Mouse (Mus musculus) midbrain, embryonic 16.5 days (tissue): ENCODE measurements around the gene Stoml2. TPM values are rescaled to one million over a fixed set of nuclear protein-coding genes. Genes with fewer than 3 reads are reported as not detected.

Source experiments
- ATAC-seq: fragments of 200-750 bp; cut with Nextera tagmentation; 2 replicates; pipeline ENCODE4 v1.8.0; 2017; ENCODE audit warnings: moderate TSS enrichment
- H3K27ac ChIP-seq: fragments of 300-500 bp; sonication (generic); 2 replicates; pipeline ENCODE4 v1.5.1; 2014; ENCODE audit warnings: mild to moderate bottlenecking, low read length, mixed read lengths
- H3K27me3 ChIP-seq: fragments of 300-500 bp; sonication (generic); 2 replicates; pipeline ENCODE4 v1.6.1; 2014; ENCODE audit warnings: low read depth, low read length, mixed read lengths; ENCODE audit not compliant: control insufficient read depth, insufficient read depth
- H3K36me3 ChIP-seq: fragments of 300-500 bp; sonication (generic); 2 replicates; pipeline ENCODE4 v1.6.1; 2014; ENCODE audit warnings: mild to moderate bottlenecking, low read length, moderate library complexity, mixed read lengths; ENCODE audit not compliant: control insufficient read depth, insufficient read depth
- H3K4me1 ChIP-seq: fragments of 300-500 bp; sonication (generic); 2 replicates; pipeline ENCODE4 v1.6.1; 2014; ENCODE audit warnings: mild to moderate bottlenecking, low read length, mixed read lengths; ENCODE audit not compliant: control insufficient read depth, insufficient read depth
- H3K4me2 ChIP-seq: fragments of 300-500 bp; sonication (generic); 2 replicates; pipeline ENCODE4 v1.6.1; 2014; ENCODE audit warnings: mild to moderate bottlenecking, low read length, mixed read lengths
- H3K4me3 ChIP-seq: fragments of 300-500 bp; sonication (generic); 2 replicates; pipeline ENCODE4 v1.5.1; 2014; ENCODE audit warnings: low read depth, mild to moderate bottlenecking, low read length, moderate library complexity, mixed read lengths
- H3K9ac ChIP-seq: fragments of 300-500 bp; sonication (generic); 2 replicates; pipeline ENCODE4 v1.6.1; 2014; ENCODE audit warnings: low read depth, low read length, mixed read lengths
- H3K9me3 ChIP-seq: fragments of 300-500 bp; sonication (generic); replicated peaks from 2 replicates; pipeline ENCODE4 v1.6.1; 2014; ENCODE audit warnings: mild to moderate bottlenecking, low read length, mixed read lengths; ENCODE audit not compliant: control insufficient read depth, poor library complexity, severe bottlenecking
- WGBS: fragments of 180-500 bp; shearing (Covaris S2); extraction: QIAGEN DNeasy Blood & Tissue Kit; methylation state at CpG from one replicate; pipeline ENCODE4 v1.1.7; 2014; 5-methylcytosine and 5-hydroxymethylcytosine counted together
- polyA plus RNA-seq: library from polyadenylated mRNA; unstranded; fragments of >200 nt; fragmentation: Nextera tagmentation; extraction: Ambion mirVana; gene quantifications from 2 replicates; pipeline ENCODE4 v1.2.1, GENCODE M21; 2015

Gene Stoml2
- 211 and 234 TPM in 2 replicates for polyA plus RNA-seq

GRCm38 (mm10) chr4:43031237-43031995 lies at the start of gene Stoml2:
Gene Stoml2, minus strand, starts transcription at chr4:43031710.
- Histone ChIP-seq H3K9ac (peak within 1 kb of the TSS; percentile 91), H3K27ac (peak within 1 kb of the TSS; percentile 89), H3K4me1 (peaks cover 19% of the 10 kb centered on the region), H3K9me3 (no peaks in the 10 kb centered on the region), H3K27me3 (no peaks in the 10 kb centered on the region), H3K36me3 (peaks cover 29% of the 10 kb centered on the region), H3K4me3 (peak within 1 kb of the TSS; percentile 80), H3K4me2 (peak within 1 kb of the TSS; percentile 79)
- ATAC-seq = peak; percentile 96
- WGBS = under 1% methylated on average over 38 of the region's 38 CpGs

DNA sequence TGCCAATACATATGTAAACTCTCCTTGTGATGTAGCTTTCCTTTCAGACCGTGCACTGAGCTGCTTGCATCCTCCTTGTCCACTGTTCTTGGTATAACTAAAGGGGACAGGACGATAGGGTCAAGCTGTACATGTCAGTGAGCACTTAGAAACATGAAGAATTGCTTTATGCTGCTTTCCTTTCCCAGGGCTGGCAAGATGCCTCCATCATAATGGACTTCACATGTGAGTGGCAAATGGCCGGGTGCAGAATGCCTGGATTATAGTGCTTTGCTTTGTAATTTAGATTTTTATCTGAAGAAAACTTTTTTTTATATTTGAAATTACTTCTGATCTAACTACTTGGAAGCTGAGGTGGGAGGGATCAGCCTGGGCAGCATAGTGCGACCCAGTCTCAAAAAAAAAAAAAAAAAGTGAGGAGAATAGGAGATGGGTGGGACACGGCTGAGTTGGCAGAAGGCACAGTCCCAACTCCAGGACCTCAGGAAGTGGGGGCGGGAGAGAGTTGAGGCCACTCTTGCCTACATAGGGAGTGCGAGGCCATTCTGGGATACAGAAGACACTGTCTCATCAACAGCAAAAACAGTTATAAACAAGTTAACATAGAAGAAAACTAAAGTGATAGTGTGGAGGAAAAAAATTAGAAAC lies 46.7 kb upstream of the Stoml2 start:
- no peak for ATAC-seq
- Histone ChIP-seq H3K36me3 (no peaks in the 10 kb centered on the region), H3K27me3 (no peaks in the 10 kb centered on the region), H3K4me1 (no peaks in the 10 kb centered on the region), H3K9me3 (no peaks in the 10 kb centered on the region), H3K4me3 (no peak overlapping the region), H3K4me2 (no peak overlapping the region), H3K27ac (no peak overlapping the region), H3K9ac (no peak overlapping the region)
- WGBS = 64% methylated on average over 7 of the region's 7 CpGs

DNA sequence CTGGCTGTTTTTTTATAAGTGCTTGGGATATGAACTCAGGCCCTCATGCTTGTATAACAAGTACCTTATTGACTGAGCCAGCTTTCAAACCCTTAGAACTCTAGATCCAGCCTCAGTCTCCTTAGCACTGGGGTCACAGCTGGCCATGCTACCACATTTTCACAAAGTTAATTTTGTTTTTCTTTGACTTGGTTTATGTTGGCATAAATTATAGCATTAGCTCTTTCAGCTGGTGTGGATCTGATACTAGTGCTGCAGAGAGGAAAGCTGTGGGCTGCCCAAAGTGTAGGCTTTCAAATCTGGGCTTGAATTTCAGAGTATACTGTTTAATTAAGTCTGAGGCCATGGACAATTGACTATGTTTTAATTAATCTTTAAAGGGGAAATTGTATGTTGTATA lies 43.4 kb upstream of the Stoml2 start:
- no peak overlapping the region for H3K9ac ChIP-seq
- H3K4me1 ChIP-seq = no peaks in the 10 kb centered on the region
- H3K9me3 ChIP-seq = no peaks in the 10 kb centered on the region
- ATAC-seq = no peak
- H3K36me3 ChIP-seq = no peaks in the 10 kb centered on the region
- H3K27me3 ChIP-seq = no peaks in the 10 kb centered on the region
- no peak overlapping the region for H3K4me2 ChIP-seq
- no peak overlapping the region for H3K27ac ChIP-seq
- no peak overlapping the region for H3K4me3 ChIP-seq

- no peaks in the 10 kb centered on the region for H3K27me3 ChIP-seq
- no peak overlapping the region for H3K27ac ChIP-seq
- H3K4me2 ChIP-seq = no peak overlapping the region
- no peak for ATAC-seq
- H3K4me3 ChIP-seq = no peak overlapping the region
- WGBS = 96% methylated on average over 4 of the region's 4 CpGs
- peaks cover 4% of the 10 kb centered on the region; the same call in 1 of the 2 replicates for H3K4me1 ChIP-seq
- H3K9me3 ChIP-seq = no peaks in the 10 kb centered on the region
- H3K36me3 ChIP-seq = no peaks in the 10 kb centered on the region
- H3K9ac ChIP-seq = no peak overlapping the region
These were observed 34.0 kb upstream of the Stoml2 start for GRCm38 (mm10) chr4:43065471-43065870.

DNA sequence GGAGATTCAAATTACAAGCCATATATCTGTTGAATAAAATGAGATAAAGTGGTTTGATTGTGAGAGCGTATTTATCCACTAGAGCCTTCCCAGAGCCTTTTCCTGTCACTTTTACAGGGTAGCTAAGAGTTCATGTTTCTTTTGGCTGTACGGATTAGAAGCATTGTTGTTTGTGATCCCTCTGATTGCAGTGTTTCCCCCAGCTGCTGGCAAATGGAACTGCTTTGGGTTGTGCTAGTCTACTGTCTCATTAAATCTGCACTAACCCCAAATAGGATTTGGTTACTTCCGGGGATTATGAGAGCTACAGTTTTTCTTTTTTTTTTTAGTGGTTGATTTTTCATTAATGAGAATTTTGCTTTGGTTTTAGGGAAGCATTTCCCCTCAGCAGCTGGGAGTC lies 28.8 kb upstream of the Stoml2 start:
- Histone ChIP-seq H3K4me3 (no peak overlapping the region; the same call in 1 of the 2 replicates), H3K9ac (no peak overlapping the region), H3K27me3 (no peaks in the 10 kb centered on the region), H3K9me3 (no peaks in the 10 kb centered on the region), H3K27ac (no peak overlapping the region), H3K4me2 (peak overlapping the region; percentile 73), H3K4me1 (peaks cover 13% of the 10 kb centered on the region), H3K36me3 (no peaks in the 10 kb centered on the region)
- ATAC-seq = no peak
- 32% methylated on average over 3 of the region's 3 CpGs for WGBS

DNA sequence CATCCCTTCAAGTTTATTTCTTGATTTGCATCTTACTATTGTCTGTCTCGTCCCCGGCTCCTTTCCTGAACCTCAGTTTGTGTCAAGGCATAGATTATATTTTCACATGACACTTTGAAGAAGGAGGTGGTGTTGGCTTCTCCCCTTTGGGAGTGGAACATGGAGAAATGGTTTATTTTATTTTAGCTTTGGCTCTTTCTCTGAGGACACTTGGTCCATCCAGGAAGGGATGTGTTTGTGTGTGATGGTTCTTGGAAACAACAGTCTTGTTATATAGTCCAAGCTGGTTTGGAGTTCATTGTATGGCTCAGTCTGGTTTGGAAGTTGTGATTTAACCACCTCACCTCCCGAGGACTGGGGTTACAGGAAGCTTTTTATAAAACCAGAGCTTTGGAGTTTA lies 28.2 kb upstream of the Stoml2 start:
- Histone ChIP-seq H3K27me3 (no peaks in the 10 kb centered on the region), H3K4me1 (peaks cover 13% of the 10 kb centered on the region), H3K27ac (no peak overlapping the region), H3K9ac (peak overlapping the region; percentile 84), H3K36me3 (no peaks in the 10 kb centered on the region), H3K9me3 (no peaks in the 10 kb centered on the region), H3K4me3 (peak overlapping the region; percentile 88), H3K4me2 (peak overlapping the region; percentile 73)
- no peak for ATAC-seq
- WGBS = 25% methylated on average over 3 of the region's 3 CpGs

DNA sequence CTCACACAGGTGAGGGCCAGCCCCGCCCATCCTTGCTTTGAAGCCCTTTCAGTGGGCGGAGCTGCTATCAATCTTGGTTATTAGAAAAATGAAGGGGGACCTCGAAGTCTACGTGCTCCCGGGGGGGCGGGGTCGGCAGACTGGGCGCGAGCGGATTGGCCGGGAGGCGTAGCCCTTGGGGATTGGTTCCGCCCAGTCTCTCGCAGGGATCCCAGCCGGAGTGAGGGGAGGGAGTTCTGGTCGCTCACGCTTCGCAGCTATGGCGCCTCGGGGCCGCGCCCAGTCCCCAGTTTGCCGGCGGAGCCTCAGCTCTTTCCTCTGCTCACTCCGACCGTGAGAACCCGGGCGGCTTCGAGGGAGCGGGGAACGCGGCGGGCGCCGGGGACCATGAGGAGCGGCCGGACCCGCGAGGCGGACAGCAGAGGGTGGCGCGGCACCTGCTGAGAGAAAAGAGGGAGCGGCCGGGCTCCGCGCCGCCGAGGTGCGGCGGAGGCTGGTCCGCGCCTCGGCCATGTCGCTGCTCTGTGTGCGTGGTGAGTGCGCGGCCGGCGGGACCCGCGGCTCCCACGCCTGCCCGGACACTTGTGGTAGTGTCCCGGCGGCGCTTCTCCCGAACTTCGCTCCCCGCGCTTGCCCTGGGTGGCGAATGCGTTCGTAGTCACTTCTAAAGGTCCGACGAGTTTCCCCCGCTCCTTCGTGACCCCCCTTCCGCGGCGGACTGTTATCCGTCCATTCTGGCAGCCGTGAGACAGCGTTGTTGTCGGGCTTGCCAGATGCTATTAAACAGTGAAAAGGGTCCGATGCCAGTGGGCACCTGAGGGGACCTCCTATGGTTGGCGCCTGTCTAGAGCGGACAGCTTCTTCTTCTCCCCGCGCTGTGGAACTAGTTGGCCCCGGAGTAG lies 27.5 kb upstream of the Stoml2 start, which contains the start of gene Unc13b:
Gene Unc13b (plus strand): TSS at position 201 of the 902 bp plus-strand sequence.
- H3K9ac ChIP-seq = peak within 1 kb of the TSS; percentile 84
- peak within 1 kb of the TSS; percentile 88 for H3K4me3 ChIP-seq
- H3K27ac ChIP-seq = peak within 1 kb of the TSS; percentile 87
- H3K4me2 ChIP-seq = peak within 1 kb of the TSS; percentile 73
- H3K27me3 ChIP-seq = no peaks in the 10 kb centered on the region
- H3K36me3 ChIP-seq = no peaks in the 10 kb centered on the region
- no peaks in the 10 kb centered on the region for H3K9me3 ChIP-seq
- H3K4me1 ChIP-seq = peaks cover 13% of the 10 kb centered on the region
- peak; percentile 98 for ATAC-seq
- WGBS = under 1% methylated on average over 82 of the region's 90 CpGs

- Histone ChIP-seq H3K9ac (peak overlapping the region; percentile 84), H3K4me3 (peak overlapping the region; percentile 88), H3K36me3 (no peaks in the 10 kb centered on the region), H3K27ac (peak overlapping the region; percentile 87), H3K4me1 (peaks cover 13% of the 10 kb centered on the region), H3K27me3 (no peaks in the 10 kb centered on the region), H3K4me2 (peak overlapping the region; percentile 73), H3K9me3 (no peaks in the 10 kb centered on the region)
- ATAC-seq = peak; percentile 61
- 19% methylated on average over 8 of the region's 8 CpGs for WGBS
These were observed 26.9 kb upstream of the Stoml2 start for GRCm38 (mm10) chr4:43058392-43058752.
